Mouse (Mus musculus): Measurements from ENCODE around the gene Mbtps2. TPM values are rescaled to one million over a fixed set of nuclear protein-coding genes. Genes with fewer than 3 reads are reported as not detected.

Mbtps2 gene
- polyA plus RNA-seq (2012; rRNA removed), result 50.5 and 50.8 TPM in 2 replicates

DNA sequence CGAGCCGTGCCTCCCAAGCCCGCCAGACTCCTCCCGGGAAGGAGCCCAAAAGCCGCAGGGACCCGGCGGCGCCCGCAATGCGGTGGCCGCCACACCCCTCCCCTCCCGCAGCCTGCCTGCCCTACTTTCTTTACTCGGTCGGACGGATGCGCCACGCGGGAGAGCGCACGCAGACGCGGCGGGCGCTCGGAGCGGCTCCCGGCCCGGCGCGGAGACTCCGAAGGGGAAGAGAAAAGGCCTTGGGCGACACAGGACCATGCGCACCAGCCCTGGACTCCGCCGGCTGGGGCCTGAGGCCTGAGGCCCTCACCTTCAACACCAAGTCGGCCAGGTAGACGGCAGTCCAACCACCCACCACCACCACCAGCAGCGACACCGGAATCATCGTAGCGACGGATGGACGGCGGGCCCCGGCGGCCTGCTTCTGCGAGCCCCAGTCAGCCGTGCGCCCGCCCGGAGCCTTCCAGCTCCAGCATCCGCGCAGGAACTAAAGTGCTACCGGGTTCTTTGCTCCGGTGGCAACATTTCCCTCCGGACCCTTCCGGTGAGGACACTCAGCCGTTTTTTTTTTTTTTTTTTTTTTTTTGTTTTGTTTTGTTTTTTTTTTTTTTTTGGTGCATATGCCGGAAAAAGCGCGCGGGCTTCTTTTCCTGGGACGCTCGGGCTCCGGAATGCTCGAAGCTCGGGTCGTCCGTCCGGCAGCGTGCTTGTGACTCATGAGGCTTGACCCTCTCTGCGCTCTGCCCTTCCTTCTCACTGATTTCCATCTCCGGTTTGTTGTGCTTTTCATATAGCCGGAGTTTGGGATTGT, at the start of gene Mbtps2:
TSS of gene Mbtps2 (minus strand) at position 530 of the 811 bp plus-strand sequence.
- TF ChIP-seq CTCF (IDR thresholded peaks at IDR 0.05; ENCODE audit: borderline replicate concordance, extremely low read depth, insufficient read depth, insufficient read length), result no peak
- TF ChIP-seq POLR2A (IDR thresholded peaks at IDR 0.05; ENCODE audit: borderline replicate concordance, extremely low read depth, insufficient read depth, insufficient read length, poor library complexity, severe bottlenecking), result peak; percentile 39; the same call in 1 of the 2 replicates
- DNase-seq (ENCODE audit: low read depth), result peak; percentile 86

DNA sequence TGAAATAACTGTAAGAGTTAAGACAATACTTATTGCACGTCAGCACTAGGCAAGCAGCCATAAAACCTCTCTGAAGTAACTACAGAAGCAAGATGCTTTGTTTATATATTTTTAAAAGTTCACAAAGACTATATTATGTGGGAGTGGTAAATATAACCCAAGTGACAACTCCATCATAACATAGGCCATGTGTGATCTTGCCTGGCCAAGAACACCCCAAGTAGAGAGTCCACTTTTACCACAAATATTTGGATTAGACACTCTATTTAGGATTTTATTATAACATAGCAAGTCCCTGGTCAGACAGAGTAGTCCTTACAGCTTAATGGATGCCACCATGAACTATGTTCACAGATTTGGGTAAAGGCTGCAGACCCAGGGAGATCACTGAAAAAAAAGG, 47.9 kb upstream of the Mbtps2 start:
- no peak for TF ChIP-seq POLR2A (IDR thresholded peaks at IDR 0.05; ENCODE audit: borderline replicate concordance, extremely low read depth, insufficient read depth, insufficient read length, poor library complexity, severe bottlenecking)
- no peak for DNase-seq (ENCODE audit: low read depth)

DNA sequence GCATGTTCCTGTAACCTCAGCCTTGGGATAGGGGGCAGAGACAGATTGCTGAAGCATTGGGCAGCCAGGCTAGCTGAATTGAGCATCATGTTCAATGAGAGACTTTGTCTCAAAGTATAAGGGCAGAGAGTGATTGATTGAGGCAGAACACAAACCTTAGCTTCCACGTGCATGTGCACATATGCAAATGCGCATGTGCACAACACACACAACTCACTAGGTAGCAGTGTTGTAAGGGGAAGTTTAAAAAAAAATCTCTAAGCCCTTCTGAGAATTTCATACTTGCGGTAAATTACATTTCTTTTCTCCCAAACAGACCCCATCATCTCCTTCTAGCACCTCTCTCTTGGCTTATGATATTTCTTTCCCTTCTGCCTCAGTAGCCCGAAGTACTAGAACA, 46.2 kb upstream of the Mbtps2 start:
- TF ChIP-seq POLR2A (IDR thresholded peaks at IDR 0.05; ENCODE audit: borderline replicate concordance, extremely low read depth, insufficient read depth, insufficient read length, poor library complexity, severe bottlenecking), result no peak
- no peak for TF ChIP-seq CTCF (IDR thresholded peaks at IDR 0.05; ENCODE audit: borderline replicate concordance, extremely low read depth, insufficient read depth, insufficient read length)

DNA sequence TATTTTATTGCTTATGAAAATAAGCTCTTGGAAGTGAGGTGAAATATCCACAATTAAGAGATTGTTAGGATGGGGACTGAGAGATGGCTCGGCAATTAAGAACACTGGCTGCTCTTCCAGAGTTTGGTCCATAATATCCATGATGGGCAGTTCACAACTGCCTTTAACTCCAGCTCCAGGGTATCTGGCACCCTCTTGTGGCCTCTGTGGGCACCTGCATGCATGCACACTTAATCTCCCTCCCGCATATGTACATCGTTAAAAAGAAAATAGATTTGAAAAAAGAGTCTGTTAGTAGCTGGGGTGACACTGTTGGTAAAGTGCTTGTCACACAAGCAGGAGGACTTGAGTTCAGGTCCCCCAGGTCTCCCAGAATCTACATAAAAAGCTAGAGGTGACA, 45.8 kb upstream of the Mbtps2 start:
- TF ChIP-seq POLR2A (IDR thresholded peaks at IDR 0.05; ENCODE audit: borderline replicate concordance, extremely low read depth, insufficient read depth, insufficient read length, poor library complexity, severe bottlenecking) (no peak), CTCF (IDR thresholded peaks at IDR 0.05; ENCODE audit: borderline replicate concordance, extremely low read depth, insufficient read depth, insufficient read length) (peak; percentile 77)

More for the DNA sequence above, 46.2 kb upstream of the Mbtps2 start:
- DNase-seq (ENCODE audit: low read depth), result no peak

DNA sequence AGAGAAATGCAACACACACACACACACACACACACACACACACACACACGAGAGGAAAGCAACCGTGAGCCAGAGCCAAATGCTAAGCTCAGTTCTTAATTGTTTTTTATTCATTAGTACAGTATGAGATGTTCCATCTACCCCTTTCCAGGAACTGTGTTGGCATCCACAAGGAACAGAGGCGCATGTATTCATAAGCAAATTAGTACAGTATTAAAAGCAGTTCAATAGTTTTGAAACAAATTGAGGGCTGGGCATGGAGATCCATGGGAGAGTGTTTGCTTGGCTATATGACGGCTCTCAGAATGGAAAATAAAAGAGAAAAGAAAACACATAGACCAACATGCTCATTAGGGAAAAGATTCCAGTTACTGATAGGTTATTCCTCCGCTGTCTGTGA, 44.3 kb upstream of the Mbtps2 start:
- DNase-seq (ENCODE audit: low read depth), result peak; percentile 56

More for the DNA sequence above, 45.8 kb upstream of the Mbtps2 start:
- DNase-seq (ENCODE audit: low read depth), result peak; percentile 74

DNA sequence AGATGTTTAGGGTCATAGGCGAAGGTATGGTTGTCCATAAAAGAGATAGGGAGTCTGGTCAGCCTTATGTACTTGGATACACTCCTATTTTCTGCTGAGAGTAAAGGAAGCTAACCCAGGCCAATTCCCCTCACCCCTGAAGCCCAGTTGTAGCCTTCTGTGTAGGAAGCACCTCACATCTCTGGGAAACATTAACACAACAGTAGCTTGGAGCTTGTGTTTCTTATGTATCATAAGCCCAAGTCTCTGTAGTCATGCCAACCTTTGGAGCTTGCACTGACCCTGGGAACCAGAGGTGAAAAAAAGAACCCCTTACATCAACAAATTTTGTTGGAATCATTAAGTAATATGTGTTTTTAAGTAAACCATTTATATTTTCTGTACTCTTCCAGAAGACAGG, 38.7 kb upstream of the Mbtps2 start:
- no peak for TF ChIP-seq CTCF (IDR thresholded peaks at IDR 0.05; ENCODE audit: borderline replicate concordance, extremely low read depth, insufficient read depth, insufficient read length)
- TF ChIP-seq POLR2A (IDR thresholded peaks at IDR 0.05; ENCODE audit: borderline replicate concordance, extremely low read depth, insufficient read depth, insufficient read length, poor library complexity, severe bottlenecking), result no peak
- no peak for DNase-seq (ENCODE audit: low read depth)

More for the DNA sequence above, 44.3 kb upstream of the Mbtps2 start:
- TF ChIP-seq POLR2A (IDR thresholded peaks at IDR 0.05; ENCODE audit: borderline replicate concordance, extremely low read depth, insufficient read depth, insufficient read length, poor library complexity, severe bottlenecking) (no peak), CTCF (IDR thresholded peaks at IDR 0.05; ENCODE audit: borderline replicate concordance, extremely low read depth, insufficient read depth, insufficient read length) (no peak)

DNA sequence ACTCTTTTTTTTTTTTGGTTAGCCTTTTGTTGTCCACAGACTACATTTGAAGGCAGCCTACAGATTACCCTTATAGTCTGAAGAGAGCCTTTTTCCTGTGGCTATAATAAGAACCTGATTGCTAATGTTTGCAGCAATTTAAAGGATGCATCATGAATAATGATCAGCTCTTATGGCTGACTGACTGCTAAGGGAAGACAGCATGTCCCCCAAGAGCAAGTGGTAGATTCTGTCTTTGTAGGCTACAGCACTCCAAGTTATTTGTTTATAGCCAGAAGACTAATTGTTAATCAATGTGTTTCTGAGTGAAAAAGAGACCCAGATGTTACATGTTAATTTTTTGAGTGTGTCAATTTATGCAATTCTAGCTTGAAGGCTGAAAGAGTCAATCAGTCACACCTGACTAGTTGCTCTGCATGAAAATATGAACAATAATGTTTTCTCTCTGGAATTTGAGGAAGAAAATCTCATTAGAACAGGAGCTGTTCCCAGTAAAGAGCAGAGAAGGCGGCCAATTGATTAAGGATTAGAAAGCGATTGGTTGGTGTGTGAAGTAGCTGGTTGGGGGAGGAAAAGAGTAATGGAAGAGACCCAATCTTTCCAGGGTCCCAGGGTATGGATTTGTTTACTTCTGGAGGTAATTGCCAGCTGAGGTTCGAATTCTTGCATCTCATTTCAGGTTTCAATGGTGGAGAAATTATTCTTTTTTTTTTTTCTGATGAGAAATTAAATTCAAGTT, 35.3 kb upstream of the Mbtps2 start:
- peak; percentile 69 for DNase-seq (ENCODE audit: low read depth)
- TF ChIP-seq POLR2A (IDR thresholded peaks at IDR 0.05; ENCODE audit: borderline replicate concordance, extremely low read depth, insufficient read depth, insufficient read length, poor library complexity, severe bottlenecking) (no peak), CTCF (IDR thresholded peaks at IDR 0.05; ENCODE audit: borderline replicate concordance, extremely low read depth, insufficient read depth, insufficient read length) (no peak)

DNA sequence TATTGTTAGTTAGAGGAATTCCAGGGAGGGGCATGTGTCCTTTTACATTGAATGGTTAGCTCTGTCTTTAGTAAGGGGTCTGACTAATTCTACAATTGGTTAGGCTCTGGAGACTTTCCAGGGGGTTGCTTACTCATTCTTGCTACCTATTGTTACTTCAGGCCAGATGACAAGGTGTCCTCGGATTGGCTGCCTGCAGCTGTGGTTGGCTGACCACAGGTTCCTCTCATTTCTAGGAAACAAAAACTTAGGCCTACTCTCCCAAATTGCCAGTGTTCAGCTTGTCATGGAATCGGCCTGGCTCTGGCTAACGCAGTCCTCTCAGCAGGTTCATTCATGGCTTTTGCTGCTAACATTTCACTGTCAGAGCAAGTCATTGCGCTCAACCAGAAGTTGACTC, 31.8 kb upstream of the Mbtps2 start:
- TF ChIP-seq POLR2A (IDR thresholded peaks at IDR 0.05; ENCODE audit: borderline replicate concordance, extremely low read depth, insufficient read depth, insufficient read length, poor library complexity, severe bottlenecking), result no peak
- no peak for TF ChIP-seq CTCF (IDR thresholded peaks at IDR 0.05; ENCODE audit: borderline replicate concordance, extremely low read depth, insufficient read depth, insufficient read length)
- DNase-seq (ENCODE audit: low read depth), result no peak

DNA sequence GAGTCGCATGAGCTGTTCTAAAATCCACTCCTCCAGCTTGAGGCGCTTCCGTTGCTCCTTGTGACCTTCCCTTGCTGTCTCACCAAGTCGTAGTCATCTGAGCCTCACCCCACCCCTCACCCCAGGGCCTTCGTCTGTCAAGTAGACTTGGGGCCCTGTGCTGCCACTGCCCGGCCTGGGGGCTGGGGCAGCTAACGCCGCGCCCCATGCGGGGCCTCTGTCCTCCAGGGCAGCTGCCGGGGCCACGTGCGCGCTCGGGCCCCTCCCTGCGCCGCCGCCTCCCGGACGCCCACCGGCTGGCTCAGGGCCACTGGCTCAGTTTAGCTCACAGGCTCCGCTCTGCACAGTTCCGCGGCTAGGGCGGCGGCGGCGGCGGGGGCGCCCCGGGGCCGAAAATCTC, 14.4 kb upstream of the Mbtps2 start:
- no peak for DNase-seq (ENCODE audit: low read depth)
- TF ChIP-seq CTCF (IDR thresholded peaks at IDR 0.05; ENCODE audit: borderline replicate concordance, extremely low read depth, insufficient read depth, insufficient read length) (no peak), POLR2A (IDR thresholded peaks at IDR 0.05; ENCODE audit: borderline replicate concordance, extremely low read depth, insufficient read depth, insufficient read length, poor library complexity, severe bottlenecking) (no peak)

DNA sequence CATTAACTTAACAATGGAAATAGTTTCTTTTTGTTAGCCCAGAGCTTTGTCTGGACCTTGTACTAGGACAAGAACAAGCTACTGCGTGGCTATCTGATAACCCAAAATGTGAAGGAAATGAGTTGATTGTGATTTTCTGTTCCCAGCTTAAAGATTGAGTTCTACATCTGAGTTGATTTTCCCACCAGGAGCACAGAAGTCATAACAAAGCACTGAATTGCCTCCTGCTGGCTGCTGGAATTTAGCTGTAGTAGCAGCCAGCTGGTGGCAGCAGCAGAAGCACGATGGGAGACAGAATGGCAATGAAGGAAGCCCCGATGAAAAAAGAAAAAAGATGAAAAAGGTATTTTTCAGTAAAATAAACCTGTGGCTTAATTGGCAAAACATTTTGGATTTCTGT, 2.9 kb upstream of the Mbtps2 start:
- DNase-seq (ENCODE audit: low read depth), result peak; percentile 85
- peak; percentile 49; the same call in 1 of the 2 replicates for TF ChIP-seq CTCF (IDR thresholded peaks at IDR 0.05; ENCODE audit: borderline replicate concordance, extremely low read depth, insufficient read depth, insufficient read length)
- no peak for TF ChIP-seq POLR2A (IDR thresholded peaks at IDR 0.05; ENCODE audit: borderline replicate concordance, extremely low read depth, insufficient read depth, insufficient read length, poor library complexity, severe bottlenecking)

DNA sequence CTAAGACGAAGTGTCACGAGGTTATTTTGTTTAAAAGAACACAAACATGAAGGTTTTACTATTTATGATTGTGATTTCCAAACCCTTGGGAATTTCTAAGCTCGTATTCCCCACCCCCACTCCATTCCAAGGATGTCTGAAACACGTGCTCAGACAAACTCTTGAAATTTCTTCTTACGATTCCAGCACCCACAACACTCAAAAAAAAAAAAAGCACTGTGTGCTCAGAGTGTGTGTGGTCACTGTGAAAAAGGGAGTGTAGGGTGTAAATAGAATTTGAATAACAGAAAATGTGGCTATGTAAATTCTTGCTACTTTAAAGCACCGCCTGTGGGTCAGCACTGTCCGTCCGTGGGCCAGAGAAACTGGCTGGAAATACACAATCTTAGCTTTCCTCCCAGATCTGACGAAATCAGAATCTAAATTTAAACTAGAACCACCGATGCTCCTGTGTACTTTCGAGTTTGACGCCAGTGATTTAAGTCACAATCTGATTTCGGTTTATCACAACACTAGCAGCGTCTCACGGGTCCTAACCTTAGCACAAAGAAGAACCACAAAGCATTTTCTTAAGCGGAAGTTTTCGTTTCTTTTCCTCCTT, 830 bp downstream of the Mbtps2 start:
- TF ChIP-seq CTCF (IDR thresholded peaks at IDR 0.05; ENCODE audit: borderline replicate concordance, extremely low read depth, insufficient read depth, insufficient read length), result no peak
- TF ChIP-seq POLR2A (IDR thresholded peaks at IDR 0.05; ENCODE audit: borderline replicate concordance, extremely low read depth, insufficient read depth, insufficient read length, poor library complexity, severe bottlenecking), result no peak
- DNase-seq (ENCODE audit: low read depth), result peak; percentile 51
